Mouse (Mus musculus) embryonic facial prominence, embryonic 10.5 days (tissue): ENCODE measurements around the gene Ppp1r9b. TPM values are rescaled to one million over a fixed set of nuclear protein-coding genes. Genes with fewer than 3 reads are reported as not detected.

Experiments
- DNase-seq: peaks from one replicate; pipeline ENCODE4 v3.0.0-alpha.2; 2017; ENCODE audit warnings: low spot score
- H3K27ac ChIP-seq: fragments of 300-500 bp; sonication (generic); replicated peaks from 2 replicates; pipeline ENCODE4 v1.5.1; 2016; ENCODE audit warnings: mild to moderate bottlenecking
- H3K27me3 ChIP-seq: fragments of 300-500 bp; sonication (generic); replicated peaks from 2 replicates; pipeline ENCODE4 v1.6.1; 2016; ENCODE audit warnings: low read depth, mild to moderate bottlenecking; ENCODE audit not compliant: poor library complexity, severe bottlenecking
- H3K36me3 ChIP-seq: fragments of 300-500 bp; sonication (generic); replicated peaks from 2 replicates; pipeline ENCODE4 v1.6.1; 2016; ENCODE audit warnings: mild to moderate bottlenecking, moderate library complexity
- H3K4me1 ChIP-seq: fragments of 300-500 bp; sonication (generic); 2 replicates; pipeline ENCODE4 v1.6.1; 2016
- H3K4me3 ChIP-seq: fragments of 300-500 bp; sonication (generic); 2 replicates; pipeline ENCODE4 v1.5.1; 2016; ENCODE audit warnings: mild to moderate bottlenecking, moderate library complexity
- H3K9me3 ChIP-seq: fragments of 300-500 bp; sonication (generic); 2 replicates; pipeline ENCODE4 v1.6.1; 2016; ENCODE audit warnings: mild to moderate bottlenecking
- WGBS: fragments of 180-500 bp; shearing (Covaris S2); methylation state at CpG from one replicate; pipeline ENCODE4 v1.1.7; 2016; 5-methylcytosine and 5-hydroxymethylcytosine counted together
- polyA plus RNA-seq: library from polyadenylated mRNA; unstranded; fragments of >200 nt; fragmentation: Nextera tagmentation; extraction: Ambion mirVana; gene quantifications from 2 replicates; pipeline ENCODE4 v1.2.1, GENCODE M21; 2016

The Ppp1r9b gene
- polyA plus RNA-seq, 1 experiment from 2014 or later: 9.4 TPM

- DNase-seq: peak; percentile 54
- Histone ChIP-seq H3K4me3 (no peak overlapping the region), H3K9me3 (no peaks in the 10 kb centered on the region), H3K27me3 (no peaks in the 10 kb centered on the region), H3K36me3 (no peaks in the 10 kb centered on the region), H3K27ac (peak overlapping the region; percentile 67), H3K4me1 (peaks cover 54% of the 10 kb centered on the region)
- WGBS: 42% methylated on average over 1 of the region's 1 CpGs
Measured at GRCm38 (mm10) chr11:94985140-94985539, 5.7 kb upstream of the Ppp1r9b start.

DNA sequence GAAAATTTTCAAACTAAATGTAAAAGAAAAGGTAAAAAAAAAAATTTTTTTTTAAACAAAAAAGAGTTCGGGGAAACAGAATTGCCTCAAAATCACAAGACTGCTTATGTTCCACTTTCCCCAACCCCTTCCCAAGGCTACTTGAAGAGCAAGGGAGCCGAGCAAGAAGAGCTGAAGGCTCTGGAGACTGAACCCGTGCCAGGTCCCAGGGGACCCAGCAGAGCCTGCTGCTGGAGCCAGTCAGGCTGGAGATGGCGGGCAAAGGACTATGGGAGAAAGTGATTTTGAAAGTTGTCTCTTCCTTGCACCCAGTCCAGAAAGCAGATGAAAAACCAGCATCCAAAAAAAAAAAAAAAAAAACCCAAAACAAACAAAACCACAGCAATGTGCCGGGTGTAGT lies 5.0 kb upstream of the Ppp1r9b start:
- H3K4me3 ChIP-seq: no peak overlapping the region
- DNase-seq: no peak
- H3K36me3 ChIP-seq: no peaks in the 10 kb centered on the region
- WGBS: 76% methylated on average over 5 of the region's 5 CpGs
- H3K4me1 ChIP-seq: peaks cover 60% of the 10 kb centered on the region
- no peaks in the 10 kb centered on the region for H3K9me3 ChIP-seq
- H3K27ac ChIP-seq: no peak overlapping the region
- no peaks in the 10 kb centered on the region for H3K27me3 ChIP-seq

- Histone ChIP-seq H3K27ac (0 out of 2 replicates have a peak overlapping the region, but pooled peaks have one; percentile 75), H3K4me3 (no peak overlapping the region), H3K27me3 (no peaks in the 10 kb centered on the region), H3K4me1 (peaks cover 60% of the 10 kb centered on the region), H3K36me3 (no peaks in the 10 kb centered on the region), H3K9me3 (no peaks in the 10 kb centered on the region)
- no peak for DNase-seq
- WGBS: 55% methylated on average over 2 of the region's 2 CpGs
Measured at GRCm38 (mm10) chr11:94986435-94986834, 4.4 kb upstream of the Ppp1r9b start.

DNA sequence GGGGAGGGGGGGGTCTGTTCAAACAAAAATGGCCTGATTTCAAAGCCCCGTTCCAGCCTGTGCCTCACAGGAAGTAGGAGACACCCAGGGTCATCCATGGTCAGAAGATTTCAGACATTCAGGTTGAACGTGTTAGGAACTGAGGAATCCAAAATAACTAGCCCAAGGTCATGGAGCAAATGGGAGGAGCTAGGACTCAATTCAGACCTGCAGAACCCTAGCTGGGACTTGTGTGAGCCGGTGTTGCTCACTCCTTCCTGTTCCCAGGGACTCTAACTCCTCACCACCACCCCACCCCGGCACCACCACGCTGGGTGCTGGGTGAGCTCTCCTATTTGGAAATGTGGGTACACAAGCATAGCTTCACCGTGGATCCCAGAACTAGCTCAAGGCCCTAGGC lies 3.5 kb upstream of the Ppp1r9b start:
- Histone ChIP-seq H3K27me3 (no peaks in the 10 kb centered on the region), H3K9me3 (no peaks in the 10 kb centered on the region), H3K4me1 (peaks cover 69% of the 10 kb centered on the region), H3K4me3 (no peak overlapping the region), H3K36me3 (no peaks in the 10 kb centered on the region), H3K27ac (peak overlapping the region; percentile 75)
- DNase-seq: no peak
- WGBS: 41% methylated on average over 6 of the region's 6 CpGs

- DNase-seq: no peak
- Histone ChIP-seq H3K9me3 (no peaks in the 10 kb centered on the region), H3K36me3 (no peaks in the 10 kb centered on the region), H3K4me3 (no peak overlapping the region), H3K27me3 (no peaks in the 10 kb centered on the region), H3K4me1 (peaks cover 74% of the 10 kb centered on the region), H3K27ac (peak overlapping the region; percentile 75)
- 77% methylated on average over 8 of the region's 8 CpGs for WGBS
Measured at GRCm38 (mm10) chr11:94987851-94988250, 3.0 kb upstream of the Ppp1r9b start.

DNA sequence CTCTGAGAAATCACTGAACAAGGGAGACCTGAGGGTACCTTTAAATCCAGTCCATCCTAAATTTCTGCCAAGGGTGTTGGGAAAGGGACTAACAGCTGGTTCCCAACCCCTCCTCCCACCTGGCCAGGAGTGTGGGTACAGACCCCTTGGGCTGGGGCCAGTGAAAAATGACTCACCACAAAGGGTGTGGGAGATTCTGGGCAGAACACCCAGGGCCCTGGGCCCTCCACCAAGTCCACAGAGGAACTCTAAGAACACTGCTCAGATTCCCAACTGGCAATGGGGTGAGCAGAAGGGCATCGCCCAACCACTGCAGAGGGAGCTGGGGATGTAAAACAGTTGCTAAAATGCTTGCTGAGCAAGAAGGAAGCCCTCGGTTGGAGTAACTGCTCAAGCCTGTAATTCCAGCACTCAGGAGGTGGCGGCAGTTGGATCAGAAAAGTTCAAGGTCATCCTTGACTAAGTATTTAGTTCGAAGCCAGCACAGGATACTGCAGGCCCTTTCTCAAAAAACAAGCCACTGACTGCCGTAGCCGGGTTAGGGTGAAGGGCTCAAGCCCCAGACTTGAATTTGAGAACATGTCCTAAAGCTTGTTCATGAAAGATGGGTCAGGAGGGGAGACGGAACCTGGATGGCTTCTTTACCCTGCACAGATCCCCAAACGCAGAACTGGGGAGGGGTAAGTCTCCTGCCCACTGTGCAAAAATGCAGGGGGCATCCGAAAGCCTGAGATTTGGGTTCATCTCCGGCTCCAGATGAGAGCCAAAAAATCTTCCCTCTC lies 1.9 kb upstream of the Ppp1r9b start:
- peak overlapping the region; percentile 87 for H3K4me3 ChIP-seq
- peaks cover 85% of the 10 kb centered on the region for H3K4me1 ChIP-seq
- H3K9me3 ChIP-seq: no peaks in the 10 kb centered on the region
- DNase-seq: no peak
- H3K36me3 ChIP-seq: 0 out of 2 replicates have a peak, but pooled peaks cover 3% of the 10 kb centered on the region
- peak overlapping the region; percentile 96 for H3K27ac ChIP-seq
- whole genome bisulfite sequencing: 19% methylated on average over 10 of the region's 10 CpGs
- no peaks in the 10 kb centered on the region for H3K27me3 ChIP-seq

GRCm38 (mm10) chr11:94989562-94990017 lies 1.2 kb upstream of the Ppp1r9b start:
- peak overlapping the region; percentile 96 for H3K27ac ChIP-seq
- peaks cover 91% of the 10 kb centered on the region for H3K4me1 ChIP-seq
- H3K36me3 ChIP-seq: peaks cover 9% of the 10 kb centered on the region
- peak; percentile 93 for DNase-seq
- H3K27me3 ChIP-seq: no peaks in the 10 kb centered on the region
- WGBS: under 1% methylated on average over 12 of the region's 12 CpGs
- no peaks in the 10 kb centered on the region for H3K9me3 ChIP-seq
- peak overlapping the region; percentile 87 for H3K4me3 ChIP-seq

DNA sequence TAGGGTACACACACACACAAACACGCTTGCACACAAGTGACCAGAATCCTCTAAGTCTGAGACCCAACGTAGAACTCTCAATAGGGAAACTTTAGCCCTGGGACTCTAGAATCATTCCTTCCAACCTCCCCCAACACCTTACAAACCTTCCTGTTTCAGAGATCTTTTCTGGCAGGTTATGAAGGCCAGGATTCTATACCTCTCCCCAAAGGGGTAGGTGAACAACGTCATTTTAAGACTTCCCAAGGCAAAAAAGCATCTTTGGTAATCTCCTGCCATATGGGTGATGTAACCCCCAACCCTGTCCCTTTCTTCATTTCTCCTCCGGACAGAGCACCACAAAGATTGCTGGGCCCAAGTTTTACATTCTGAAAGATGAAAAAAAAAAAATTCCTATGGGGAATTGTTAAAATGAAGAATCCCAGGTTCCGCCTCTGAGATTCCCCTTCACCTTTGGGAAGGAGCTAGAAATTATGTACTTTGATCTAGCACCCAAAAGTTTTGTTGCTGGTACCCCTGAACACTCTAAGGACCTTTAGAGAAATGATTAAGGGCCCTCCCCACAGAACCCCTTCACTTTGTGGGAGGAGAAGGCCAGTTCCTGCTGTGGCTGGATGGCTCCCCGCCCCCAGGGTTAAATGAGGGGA lies 610 bp upstream of the Ppp1r9b start:
- H3K27me3 ChIP-seq: no peaks in the 10 kb centered on the region
- H3K9me3 ChIP-seq: no peaks in the 10 kb centered on the region
- no peak for DNase-seq
- WGBS: 41% methylated on average over 6 of the region's 6 CpGs
- H3K36me3 ChIP-seq: peaks cover 15% of the 10 kb centered on the region
- H3K27ac ChIP-seq: peak overlapping the region; percentile 96
- peak overlapping the region; percentile 87 for H3K4me3 ChIP-seq
- H3K4me1 ChIP-seq: peaks cover 91% of the 10 kb centered on the region

- peaks cover 31% of the 10 kb centered on the region for H3K36me3 ChIP-seq
- peaks cover 92% of the 10 kb centered on the region for H3K4me1 ChIP-seq
- H3K27me3 ChIP-seq: no peaks in the 10 kb centered on the region
- DNase-seq: peak; percentile 71
- H3K4me3 ChIP-seq: peak overlapping the region; percentile 87
- H3K9me3 ChIP-seq: no peaks in the 10 kb centered on the region
- under 1% methylated on average over 99 of the region's 99 CpGs for WGBS
- peak overlapping the region; percentile 96 for H3K27ac ChIP-seq
Measured at GRCm38 (mm10) chr11:94991641-94992479, 1.0 kb downstream of the Ppp1r9b start.

GRCm38 (mm10) chr11:94992480-94992753 lies 1.6 kb downstream of the Ppp1r9b start:
- no peak for DNase-seq
- Histone ChIP-seq H3K27me3 (no peaks in the 10 kb centered on the region), H3K4me1 (peaks cover 86% of the 10 kb centered on the region), H3K4me3 (peak overlapping the region; percentile 87), H3K36me3 (peaks cover 36% of the 10 kb centered on the region), H3K27ac (peak overlapping the region; percentile 96), H3K9me3 (no peaks in the 10 kb centered on the region)
- 1% methylated on average over 20 of the region's 20 CpGs for WGBS

DNA sequence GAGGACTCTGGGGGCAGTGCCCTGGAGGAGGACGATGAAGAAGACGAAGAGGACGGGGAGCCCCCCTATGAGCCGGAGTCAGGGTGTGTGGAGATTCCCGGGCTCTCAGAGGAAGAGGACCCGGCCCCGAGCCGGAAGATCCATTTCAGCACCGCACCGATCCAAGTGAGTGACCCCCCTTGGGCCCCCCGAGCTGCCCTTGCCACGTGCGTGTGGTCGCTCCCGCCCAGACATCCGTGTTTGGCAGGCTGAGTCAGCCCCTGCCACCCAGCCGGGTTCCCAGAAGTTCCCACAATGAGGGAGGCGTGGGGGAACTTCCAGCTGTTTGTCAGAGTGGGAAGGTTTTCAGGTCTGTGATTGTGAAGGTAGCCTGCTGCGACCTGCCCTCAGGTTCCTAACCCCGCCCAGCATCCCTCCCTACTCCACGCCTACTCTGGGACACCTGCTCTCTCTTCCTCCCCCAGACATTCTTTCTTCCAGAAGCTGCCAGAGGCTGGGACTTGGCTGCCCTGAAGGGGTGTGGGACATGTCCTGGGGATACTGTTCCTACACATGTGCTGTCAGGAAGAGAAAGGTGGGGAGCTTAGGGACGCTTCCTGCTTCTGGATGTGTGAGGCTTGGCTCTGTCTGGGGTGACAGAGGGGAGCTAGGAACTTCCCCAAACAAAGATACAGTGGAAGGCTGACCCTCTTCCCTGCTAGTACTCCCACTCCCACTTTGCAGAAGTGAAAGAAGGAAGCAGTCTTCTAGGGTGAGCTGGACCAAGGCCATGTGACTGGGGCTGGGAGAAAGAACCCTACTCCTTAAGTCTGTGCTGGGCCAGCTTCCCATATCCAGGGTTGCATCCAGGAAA lies 2.1 kb downstream of the Ppp1r9b start:
- Histone ChIP-seq H3K27me3 (no peaks in the 10 kb centered on the region), H3K4me3 (peak overlapping the region; percentile 87), H3K27ac (peak overlapping the region; percentile 96), H3K36me3 (peaks cover 42% of the 10 kb centered on the region), H3K9me3 (no peaks in the 10 kb centered on the region), H3K4me1 (peaks cover 83% of the 10 kb centered on the region)
- peak; percentile 52 for DNase-seq
- WGBS: 4% methylated on average over 22 of the region's 22 CpGs
